29 mouse cellular contexts compared by ENCODE assay signal in genomic region chr5:36717889-36718288, GRCm38 (mm10). TPM values are rescaled to one million over a fixed set of nuclear protein-coding genes. Genes with fewer than 3 reads are reported as not detected.
DNase-seq lines count a peak whose midpoint lies in the region; TF ChIP-seq lines count a peak whose summit lies in the region.
"Had no signal": no experiment of that assay in that cellular context is flagged by ENCODE, and none has a peak within 500 bp of the region (broad histone marks: within the 10 kb centered on the region; RNA-seq: fewer than 3 reads in every experiment).

No protein-coding gene starts in this region.

- peak; percentile 61 for DNase-seq in cerebellum, adult 11-12 months
- DNase-seq in cerebellum, adult 11 months, result no peak
- peak; percentile 36 for DNase-seq in testis, postnatal 10 days (ENCODE audit: low spot score)
- DNase-seq in testis, postnatal 14 days (ENCODE audit: low spot score), result no peak
- peak; percentile 76 for DNase-seq in cerebellum, adult 9-10 months
- peak; percentile 67 for DNase-seq in skeletal muscle tissue, adult 2 months (ENCODE audit: low read depth, low spot score)
- no peak for DNase-seq in kidney, adult 2 months
- no peak for DNase-seq in thymus, adult 18-20 months
- DNase-seq: adrenal gland, postnatal 36 days; embryo, embryonic 11 days; heart, adult 2 months; heart, postnatal 14 days; kidney, adult 11 months; kidney, postnatal 36 days; liver, postnatal 0 days; lung, postnatal 10 days; right cerebral cortex, postnatal 4 days; thymus, postnatal 25 days had no signal

- peaks cover 8% of the 10 kb centered on the region; the same call in 1 of the 2 replicates for H3K4me1 ChIP-seq in kidney, adult 2 months (ENCODE audit: control insufficient read depth, insufficient read depth, low read length)

- H3K4me3 ChIP-seq in kidney, adult 2 months (ENCODE audit: insufficient read depth, low read depth, low read length), result no peak overlapping the region
- H3K4me3 ChIP-seq: embryonic facial prominence, embryonic 13.5 days; forebrain, embryonic 10.5 days; forebrain, embryonic 15.5 days; heart, adult 2 months; hindbrain, embryonic 10.5 days; hindbrain, embryonic 15.5 days; limb, embryonic 10.5 days; limb, embryonic 15.5 days; midbrain, embryonic 13.5 days; neural tube, embryonic 13.5 days had no signal

- 80% methylated on average over 3 of the region's 3 CpGs for WGBS in kidney, adult 2 months

- H3K27me3 ChIP-seq in kidney, adult 2 months (replicated peaks; ENCODE audit: control insufficient read depth, insufficient read depth, low read length), result no peaks in the 10 kb centered on the region
- H3K27me3 ChIP-seq: embryonic facial prominence, embryonic 13.5 days; forebrain, embryonic 15.5 days; hindbrain, embryonic 15.5 days; limb, embryonic 15.5 days; midbrain, embryonic 13.5 days; neural tube, embryonic 13.5 days; Patski had no signal

- no peak overlapping the region for H3K27ac ChIP-seq in kidney, adult 2 months (ENCODE audit: insufficient read depth, low read depth, low read length)
- H3K27ac ChIP-seq: embryonic facial prominence, embryonic 13.5 days; forebrain, embryonic 10.5 days; forebrain, embryonic 15.5 days; heart, adult 2 months; hindbrain, embryonic 10.5 days; hindbrain, embryonic 15.5 days; limb, embryonic 10.5 days; limb, embryonic 15.5 days; macrophage; midbrain, embryonic 13.5 days; neural tube, embryonic 13.5 days had no signal

- no peaks in the 10 kb centered on the region for H3K36me3 ChIP-seq in kidney, adult 2 months (ENCODE audit: control insufficient read depth, insufficient read depth, low read length)
- H3K36me3 ChIP-seq: embryonic facial prominence, embryonic 13.5 days; forebrain, embryonic 10.5 days; forebrain, embryonic 15.5 days; hindbrain, embryonic 10.5 days; hindbrain, embryonic 15.5 days; limb, embryonic 10.5 days; limb, embryonic 15.5 days; midbrain, embryonic 13.5 days; neural tube, embryonic 13.5 days had no signal

- no peak for TF ChIP-seq CTCF in kidney, adult 2 months (conservative IDR thresholded peaks at IDR 0.05; ENCODE audit: insufficient read depth, insufficient read length, low read depth, low read length)

- TF ChIP-seq POLR2A in kidney, adult 2 months (IDR thresholded peaks at IDR 0.05; ENCODE audit: low read depth, low read length), result no peak

RNA-seq across cellular contexts. Expression of gene D5Ertd579e, which starts 22.1 kb away (rescaled TPM):
- polyA plus RNA-seq in kidney, adult 2 months (2012; rRNA removed), result 22.1 and 23.1 TPM in 2 replicates

RNA-seq across cellular contexts. Expression of gene Bloc1s4, which starts 30.6 kb away (rescaled TPM):
- 15.8 and 21.1 TPM in 2 replicates for polyA plus RNA-seq in kidney, adult 2 months (2012; rRNA removed)

Comparison
In these comparisons a context has a peak if more than half of its experiments do, and no peak if none do; other contexts are left out.
1. DNase-seq: peak in cerebellum, adult 11-12 months (single experiment), testis, postnatal 10 days (single experiment), cerebellum, adult 9-10 months (single experiment) and skeletal muscle tissue, adult 2 months (single experiment); none in cerebellum, adult 11 months (single experiment), testis, postnatal 14 days (single experiment), kidney, adult 2 months (single experiment) and thymus, adult 18-20 months (0 of 2).